Mouse (Mus musculus) lung, postnatal 0 days (tissue): Measurements from ENCODE around the gene Pdcd1lg2. TPM values are rescaled to one million over a fixed set of nuclear protein-coding genes. Genes with fewer than 3 reads are reported as not detected.
A peak's percentile ranks its signal among the peaks of the same experiment; 100 is the strongest.

Experiments used
- ATAC-seq: fragments of 200-750 bp; cut with Nextera tagmentation; 2 replicates; pipeline ENCODE4 v1.8.0; 2017; ENCODE audit warnings: moderate library complexity
- DNase-seq: peaks from one replicate; pipeline ENCODE4 v3.0.0-alpha.2; 2016; ENCODE audit warnings: low spot score
- H3K27ac ChIP-seq: fragments of 300-500 bp; sonication (generic); 2 replicates; pipeline ENCODE4 v1.5.1; 2014; ENCODE audit warnings: antibody characterized with exemption, mild to moderate bottlenecking, low read length, mixed read lengths
- H3K27me3 ChIP-seq: fragments of 300-500 bp; sonication (generic); replicated peaks from 2 replicates; pipeline ENCODE4 v1.6.1; 2014; ENCODE audit warnings: low read length, mixed read lengths; ENCODE audit not compliant: insufficient read depth
- H3K36me3 ChIP-seq: fragments of 300-500 bp; sonication (generic); 2 replicates; pipeline ENCODE4 v1.6.1; 2014; ENCODE audit warnings: low read length, mixed read lengths; ENCODE audit not compliant: insufficient read depth
- H3K4me1 ChIP-seq: fragments of 300-500 bp; sonication (generic); 2 replicates; pipeline ENCODE4 v1.6.1; 2014; ENCODE audit warnings: antibody characterized with exemption, low read depth, low read length, mixed read lengths; ENCODE audit not compliant: insufficient read depth
- H3K4me2 ChIP-seq: fragments of 300-500 bp; sonication (generic); replicated peaks from 2 replicates; pipeline ENCODE4 v1.6.1; 2014; ENCODE audit warnings: low read depth, mild to moderate bottlenecking, low read length, moderate library complexity, mixed read lengths
- H3K4me3 ChIP-seq: fragments of 300-500 bp; sonication (generic); 2 replicates; pipeline ENCODE4 v1.5.1; 2014; ENCODE audit warnings: low read depth, low read length
- H3K9ac ChIP-seq: fragments of 300-500 bp; sonication (generic); replicated peaks from 2 replicates; pipeline ENCODE4 v1.6.1; 2014; ENCODE audit warnings: low read depth, mild to moderate bottlenecking
- H3K9me3 ChIP-seq: fragments of 300-500 bp; sonication (generic); 2 replicates; pipeline ENCODE4 v1.6.1; 2016; ENCODE audit warnings: low read length, mixed read lengths
- CTCF ChIP-seq: IDR thresholded peaks from 2 replicates; pipeline ENCODE4 v1.5.1; 2016; ENCODE audit warnings: antibody characterized with exemption, mild to moderate bottlenecking
- EP300 ChIP-seq: IDR thresholded peaks from 2 replicates; pipeline ENCODE4 v1.6.1; 2016; ENCODE audit warnings: antibody characterized with exemption, mild to moderate bottlenecking, control low read depth
- WGBS: fragments of 180-500 bp; shearing (Covaris S2); extraction: QIAGEN DNeasy Blood & Tissue Kit; methylation state at CpG from one replicate; pipeline ENCODE4 v1.1.7; 2014; 5-methylcytosine and 5-hydroxymethylcytosine counted together
- polyA plus RNA-seq: library from polyadenylated mRNA; unstranded; fragments of >200 nt; fragmentation: Nextera tagmentation; extraction: Ambion mirVana; gene quantifications from 2 replicates; pipeline ENCODE4 v1.2.1, GENCODE M21; 2015

Gene Pdcd1lg2
- polyA plus RNA-seq, 1 experiment from 2014 or later: 0.26 TPM

DNA sequence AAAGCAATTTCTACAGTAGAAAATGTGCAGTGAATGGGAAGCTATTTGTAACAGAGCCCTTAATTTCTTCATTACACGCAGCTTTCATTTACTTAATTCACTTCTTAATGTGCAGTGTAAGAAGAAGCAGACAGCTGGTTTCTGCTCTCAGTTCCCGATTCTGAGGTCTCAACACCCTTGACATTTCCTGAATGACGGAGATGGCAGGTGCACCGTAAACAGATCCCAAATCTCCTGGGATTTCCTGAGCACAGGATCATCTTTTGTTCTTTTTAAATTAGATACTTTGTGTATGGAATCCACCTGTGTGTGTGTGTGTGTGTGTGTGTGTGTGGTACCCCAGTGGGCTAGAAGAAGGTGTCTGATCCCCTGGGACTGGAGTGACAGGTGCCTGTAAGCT is 83.7 kb downstream of the Pdcd1lg2 start:
- 71% methylated on average over 4 of the region's 4 CpGs for WGBS
- no peak overlapping the region for H3K27ac ChIP-seq

DNA sequence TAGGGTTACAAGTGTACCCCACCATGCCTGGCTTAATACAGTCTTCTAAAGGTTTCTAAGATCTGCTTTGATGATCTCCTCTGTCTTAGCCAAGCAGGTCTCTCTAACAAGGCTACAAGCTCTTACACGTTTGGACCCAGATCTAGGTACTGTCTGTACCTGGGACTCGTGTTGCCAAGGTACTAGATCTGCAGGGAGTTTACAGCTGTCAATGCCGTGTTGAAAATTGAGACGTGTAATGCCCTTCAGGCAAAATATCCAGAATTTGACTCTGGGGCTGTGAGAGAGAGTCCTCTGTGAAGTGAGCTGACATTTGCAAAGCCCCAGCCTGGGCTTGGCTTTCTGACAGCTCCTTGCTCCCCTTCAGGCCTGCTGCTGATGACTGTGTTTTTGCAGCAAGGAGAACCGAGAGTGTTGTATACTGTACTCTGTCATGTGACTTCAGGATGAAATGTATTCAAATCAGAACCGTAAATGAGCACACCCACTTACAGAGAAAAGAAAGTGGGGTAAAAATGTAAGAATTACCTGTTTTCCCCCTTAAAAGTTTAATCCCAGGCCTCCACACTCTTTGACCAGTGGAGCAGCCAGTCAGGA is 85.4 kb downstream of the Pdcd1lg2 start:
- no peak for ATAC-seq

More for the DNA sequence above, 83.7 kb downstream of the Pdcd1lg2 start:
- H3K4me2 ChIP-seq: no peak overlapping the region
- H3K36me3 ChIP-seq: no peaks in the 10 kb centered on the region
- no peak for ATAC-seq
- no peaks in the 10 kb centered on the region for H3K27me3 ChIP-seq
- no peak for TF ChIP-seq EP300
- no peak for TF ChIP-seq CTCF
- H3K9me3 ChIP-seq: no peaks in the 10 kb centered on the region
- no peaks in the 10 kb centered on the region for H3K4me1 ChIP-seq
- no peak overlapping the region for H3K9ac ChIP-seq
- no peak overlapping the region for H3K4me3 ChIP-seq
- no peak for DNase-seq

DNA sequence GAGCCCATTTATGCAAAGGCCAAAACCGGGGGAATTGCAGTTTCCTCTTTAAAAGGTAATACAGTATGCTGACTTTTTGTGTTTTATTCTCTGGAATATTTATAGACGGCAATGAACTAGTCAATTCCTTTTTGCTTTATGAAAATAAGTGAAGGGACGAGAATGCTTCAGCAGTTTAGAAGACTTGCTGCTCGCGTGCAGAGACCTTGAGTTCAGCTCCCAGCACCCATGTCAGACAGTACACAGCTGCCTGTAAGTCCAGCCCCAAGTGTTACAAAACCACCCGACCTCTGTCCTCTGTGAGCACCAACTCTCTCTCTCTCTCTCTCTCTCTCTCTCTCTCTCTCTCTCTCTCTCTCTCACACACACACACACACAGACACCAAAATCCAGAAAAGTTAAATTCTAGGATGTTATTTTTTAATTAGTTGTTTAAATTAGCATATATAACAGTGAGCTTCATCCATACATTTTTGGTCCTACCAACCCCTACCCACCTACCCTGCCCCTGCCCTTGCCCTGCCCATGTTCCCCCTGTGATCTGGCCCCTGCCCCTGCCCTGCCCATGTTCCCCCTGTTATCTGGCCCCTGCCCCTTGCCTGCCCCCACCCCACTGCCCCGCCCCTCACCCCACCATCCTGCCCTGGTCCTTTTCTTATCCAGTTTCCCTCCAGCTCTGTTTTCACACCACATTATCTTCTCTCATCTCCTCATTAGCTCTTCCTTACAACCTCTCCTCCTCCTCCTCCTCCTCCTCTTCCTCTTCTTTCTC is 86.3 kb downstream of the Pdcd1lg2 start:
- no peak for TF ChIP-seq CTCF
- TF ChIP-seq EP300: no peak
- DNase-seq: no peak
- 66% methylated on average over 7 of the region's 7 CpGs for WGBS
- H3K27ac ChIP-seq: no peak overlapping the region
- H3K9me3 ChIP-seq: no peaks in the 10 kb centered on the region
- no peaks in the 10 kb centered on the region for H3K27me3 ChIP-seq
- no peak overlapping the region for H3K9ac ChIP-seq
- ATAC-seq: no peak
- H3K4me1 ChIP-seq: no peaks in the 10 kb centered on the region; the same call in 1 of the 2 replicates
- no peaks in the 10 kb centered on the region for H3K36me3 ChIP-seq
- H3K4me3 ChIP-seq: no peak overlapping the region
- H3K4me2 ChIP-seq: no peak overlapping the region

More for the DNA sequence above, 85.4 kb downstream of the Pdcd1lg2 start:
- TF ChIP-seq EP300 (no peak), CTCF (no peak)
- Histone ChIP-seq H3K4me2 (no peak overlapping the region), H3K27ac (no peak overlapping the region), H3K36me3 (no peaks in the 10 kb centered on the region), H3K9ac (no peak overlapping the region), H3K4me3 (no peak overlapping the region), H3K9me3 (no peaks in the 10 kb centered on the region), H3K27me3 (no peaks in the 10 kb centered on the region), H3K4me1 (no peaks in the 10 kb centered on the region; the same call in 1 of the 2 replicates)
- DNase-seq: no peak
- WGBS: 72% methylated on average over 6 of the region's 6 CpGs

DNA sequence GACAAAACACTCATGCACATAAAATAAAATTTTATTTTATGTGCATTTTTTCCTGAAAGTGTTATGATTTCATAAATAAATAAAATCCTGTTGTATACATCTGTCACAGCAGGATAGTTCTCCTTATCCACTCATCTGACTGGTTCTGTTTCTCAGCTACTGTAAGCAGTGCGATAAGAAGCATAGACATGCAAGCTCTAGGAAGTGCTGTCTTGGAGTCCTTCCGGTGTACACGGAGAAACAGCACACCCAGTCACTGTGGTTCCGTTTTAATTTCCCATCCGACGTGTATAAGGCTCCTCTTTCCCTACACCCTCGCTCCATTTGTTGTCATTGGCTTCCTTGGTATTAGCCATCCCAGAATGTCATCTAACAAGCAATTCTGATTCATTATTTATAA is 87.2 kb downstream of the Pdcd1lg2 start:
- no peaks in the 10 kb centered on the region for H3K36me3 ChIP-seq
- H3K4me2 ChIP-seq: no peak overlapping the region
- no peaks in the 10 kb centered on the region for H3K9me3 ChIP-seq
- H3K4me1 ChIP-seq: no peaks in the 10 kb centered on the region; the same call in 1 of the 2 replicates
- whole genome bisulfite sequencing: 46% methylated on average over 7 of the region's 7 CpGs
- no peak overlapping the region for H3K4me3 ChIP-seq
- no peak overlapping the region for H3K9ac ChIP-seq
- H3K27ac ChIP-seq: no peak overlapping the region
- DNase-seq (peak; percentile 22), ATAC-seq (no peak)
- TF ChIP-seq CTCF (no peak), EP300 (no peak)
- no peaks in the 10 kb centered on the region for H3K27me3 ChIP-seq

DNA sequence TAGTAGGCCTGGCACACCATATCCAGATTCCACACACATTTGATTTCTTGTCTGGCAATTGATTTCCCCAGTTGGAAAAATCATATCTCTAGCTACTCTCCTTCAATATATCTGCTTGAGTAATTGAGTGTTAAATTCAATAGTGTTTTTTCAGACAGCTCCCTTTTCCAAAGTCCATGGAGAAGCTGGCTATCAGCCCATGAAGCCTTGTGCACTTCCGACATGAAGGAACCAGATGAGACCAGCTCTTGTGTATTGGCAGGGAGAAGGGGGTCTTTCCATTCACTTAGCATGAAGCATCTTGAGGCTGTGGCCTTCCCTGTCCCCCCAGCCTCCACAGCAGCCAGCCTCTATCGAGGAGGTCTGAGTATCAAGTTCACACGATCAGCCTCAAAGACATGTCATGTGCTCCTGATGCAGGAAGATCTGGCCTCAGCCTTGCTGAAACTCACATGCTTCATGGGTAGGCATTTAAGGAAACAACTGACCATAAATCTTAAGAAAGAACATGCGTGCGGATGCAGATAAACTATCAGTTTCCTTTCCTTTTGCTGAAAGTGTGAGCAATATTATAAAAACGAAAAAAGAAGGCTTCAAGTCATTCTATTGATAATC is 88.2 kb downstream of the Pdcd1lg2 start:
- H3K27me3 ChIP-seq: no peaks in the 10 kb centered on the region
- 50% methylated on average over 6 of the region's 6 CpGs for WGBS
- H3K36me3 ChIP-seq: no peaks in the 10 kb centered on the region
- TF ChIP-seq CTCF: no peak
- TF ChIP-seq EP300: no peak
- H3K27ac ChIP-seq: no peak overlapping the region
- H3K9me3 ChIP-seq: no peaks in the 10 kb centered on the region
- no peak overlapping the region for H3K4me2 ChIP-seq
- ATAC-seq: no peak
- no peak overlapping the region for H3K4me3 ChIP-seq
- no peak for DNase-seq
- H3K9ac ChIP-seq: no peak overlapping the region
- no peaks in the 10 kb centered on the region; the same call in 1 of the 2 replicates for H3K4me1 ChIP-seq

DNA sequence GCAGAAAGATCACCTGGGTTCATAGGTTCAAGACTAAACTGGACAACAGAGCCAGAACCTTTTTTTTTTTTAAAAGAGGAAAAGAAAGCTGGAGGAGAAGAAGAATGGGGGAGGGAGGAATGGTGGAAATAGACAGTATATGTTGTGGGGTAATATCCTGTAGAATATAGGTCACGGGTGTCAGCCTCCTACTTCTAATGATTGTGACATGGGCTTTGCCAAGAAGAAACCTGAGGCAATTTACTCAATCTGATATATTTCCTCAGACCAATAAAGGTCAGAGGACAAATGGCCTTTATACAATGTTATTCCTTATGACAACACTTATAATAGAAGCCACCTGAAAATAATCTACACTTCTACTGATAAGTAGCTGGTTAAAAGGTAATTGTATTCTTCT is 89.6 kb downstream of the Pdcd1lg2 start:
- TF ChIP-seq EP300 (peak; percentile 38; the same call in 1 of the 2 replicates), CTCF (no peak)
- H3K9me3 ChIP-seq: no peaks in the 10 kb centered on the region
- H3K4me2 ChIP-seq: no peak overlapping the region
- H3K4me3 ChIP-seq: no peak overlapping the region
- no peaks in the 10 kb centered on the region; the same call in 1 of the 2 replicates for H3K4me1 ChIP-seq
- H3K36me3 ChIP-seq: no peaks in the 10 kb centered on the region
- ATAC-seq: no peak
- no peaks in the 10 kb centered on the region for H3K27me3 ChIP-seq
- H3K27ac ChIP-seq: no peak overlapping the region
- peak; percentile 28 for DNase-seq
- no peak overlapping the region for H3K9ac ChIP-seq
- WGBS: 75% methylated on average over 1 of the region's 1 CpGs
